Mouse (Mus musculus) MEL (cell line): ENCODE measurements around the gene Tdrd3. TPM values are rescaled to one million over a fixed set of nuclear protein-coding genes. Genes with fewer than 3 reads are reported as not detected.

ENCODE experiments used
- DNase-seq: peaks from one replicate; pipeline ENCODE4 v3.0.0; 2011; ENCODE audit warnings: low read depth, low spot score
- H3K27ac ChIP-seq: 2 replicates; pipeline ENCODE4 v1.5.1; 2012; ENCODE audit warnings: low read depth, mild to moderate bottlenecking, control low read depth, low read length, moderate library complexity; ENCODE audit not compliant: control insufficient read depth
- H3K27me3 ChIP-seq, 2 experiments: fragments of 150-350 bp in 1 of 2; sonication (generic) in 1 of 2; 2 replicates each; pipeline ENCODE4 v1.6.1; 2012; ENCODE audit warnings: low read length in 2 of 2, mild to moderate bottlenecking in 2 of 2, improper control_type of control experiment in 1 of 2, moderate library complexity in 1 of 2; ENCODE audit not compliant: insufficient read depth in 2 of 2, control insufficient read depth in 1 of 2
- H3K36me3 ChIP-seq, 2 experiments: 2 replicates each; pipeline ENCODE4 v1.6.1; 2012 to 2014; ENCODE audit warnings: low read length in 2 of 2, improper control_type of control experiment in 1 of 2, inconsistent platforms in 1 of 2, mild to moderate bottlenecking in 1 of 2; ENCODE audit not compliant: insufficient read depth in 2 of 2, control insufficient read depth in 1 of 2
- H3K4me1 ChIP-seq, 2 experiments: fragments of 150-350 bp in 1 of 2; sonication (generic) in 1 of 2; 2 replicates each; pipeline ENCODE4 v1.6.1; 2012; ENCODE audit warnings: low read length in 2 of 2, improper control_type of control experiment in 1 of 2, mild to moderate bottlenecking in 1 of 2; ENCODE audit not compliant: insufficient read depth in 2 of 2, control insufficient read depth in 1 of 2
- H3K4me3 ChIP-seq, 2 experiments: fragments of 150-350 bp in 1 of 2; sonication (generic) in 1 of 2; 2 replicates each; pipeline ENCODE4 v1.5.1; 2012; ENCODE audit warnings: low read depth in 2 of 2, low read length in 2 of 2, mild to moderate bottlenecking in 2 of 2, moderate library complexity in 2 of 2, control low read depth in 1 of 2, improper control_type of control experiment in 1 of 2; ENCODE audit not compliant: control insufficient read depth in 1 of 2, insufficient read depth in 1 of 2
- H3K79me2 ChIP-seq: 2 replicates; pipeline ENCODE4 v1.6.1; 2012; ENCODE audit warnings: mild to moderate bottlenecking, low read length, moderate library complexity; ENCODE audit not compliant: control insufficient read depth, poor library complexity, insufficient read depth
- H3K9ac ChIP-seq: 2 replicates; pipeline ENCODE4 v1.6.1; 2012; ENCODE audit warnings: low read depth, mild to moderate bottlenecking, control low read depth, low read length, moderate library complexity; ENCODE audit not compliant: control insufficient read depth, poor library complexity, severe bottlenecking
- H3K9me3 ChIP-seq: fragments of 150-350 bp; sonication (generic); replicated peaks from 2 replicates; pipeline ENCODE4 v1.6.1; 2012; ENCODE audit warnings: mild to moderate bottlenecking, low read length, improper control_type of control experiment, moderate library complexity; ENCODE audit not compliant: insufficient read depth
- BHLHE40 ChIP-seq: IDR thresholded peaks from 2 replicates; pipeline ENCODE4 v1.6.1; 2012; ENCODE audit warnings: low read depth, mild to moderate bottlenecking, inconsistent platforms, low read length, improper control_type of control experiment, borderline replicate concordance
- CTCF ChIP-seq, 3 experiments: IDR thresholded peaks in 2 of 3; conservative IDR thresholded peaks in 1 of 3; 2 replicates each; pipeline ENCODE4 v1.5.1; 2011 to 2012; ENCODE audit warnings: low read length in 3 of 3, low read depth in 2 of 3, mild to moderate bottlenecking in 2 of 3, improper control_type of control experiment in 1 of 3, inconsistent platforms in 1 of 3, mixed read lengths in 1 of 3, moderate library complexity in 1 of 3; ENCODE audit not compliant: control insufficient read depth in 1 of 3, insufficient read depth in 1 of 3, poor library complexity in 1 of 3, severe bottlenecking in 1 of 3
- GABPA ChIP-seq: IDR thresholded peaks from 2 replicates; pipeline ENCODE4 v1.6.1; 2012; ENCODE audit warnings: low read depth, mild to moderate bottlenecking, inconsistent platforms, low read length, improper control_type of control experiment, moderate library complexity
- HCFC1 ChIP-seq: IDR thresholded peaks from 2 replicates; pipeline ENCODE4 v1.6.1; 2012; ENCODE audit warnings: low read depth, mild to moderate bottlenecking, inconsistent platforms, low read length, improper control_type of control experiment, moderate library complexity
- MAFK ChIP-seq: IDR thresholded peaks from 2 replicates; pipeline ENCODE4 v1.6.1; 2011; ENCODE audit warnings: low read depth, mild to moderate bottlenecking, low read length, improper control_type of control experiment, borderline replicate concordance
- MEF2A ChIP-seq: IDR thresholded peaks from 2 replicates; pipeline ENCODE4 v1.6.1; 2014; ENCODE audit warnings: low read depth, mild to moderate bottlenecking, inconsistent platforms, low read length, improper control_type of control experiment; ENCODE audit not compliant: poor library complexity, insufficient replicate concordance, severe bottlenecking; ENCODE audit errors: extremely low read depth
- MYC ChIP-seq: IDR thresholded peaks from 2 replicates; pipeline ENCODE4 v1.6.1; 2011; ENCODE audit warnings: low read depth, mild to moderate bottlenecking, low read length, improper control_type of control experiment, moderate library complexity
- POLR2AphosphoS2 ChIP-seq: IDR thresholded peaks from 2 replicates; pipeline ENCODE4 v1.6.1; 2011; ENCODE audit warnings: low read length, improper control_type of control experiment
- TAL1 ChIP-seq: IDR thresholded peaks from 2 replicates; pipeline ENCODE4 v1.6.1; 2012; ENCODE audit warnings: mild to moderate bottlenecking, inconsistent platforms, low read length, moderate library complexity, mixed read lengths
- UBTF ChIP-seq: IDR thresholded peaks from 2 replicates; pipeline ENCODE4 v1.6.1; 2012; ENCODE audit warnings: low read depth, mild to moderate bottlenecking, inconsistent platforms, low read length, improper control_type of control experiment, moderate library complexity, borderline replicate concordance; ENCODE audit not compliant: insufficient read depth
- USF1 ChIP-seq: IDR thresholded peaks from 2 replicates; pipeline ENCODE4 v1.6.1; 2014; ENCODE audit warnings: low read depth, mild to moderate bottlenecking, inconsistent platforms, low read length, improper control_type of control experiment, moderate library complexity
- USF2 ChIP-seq, 2 experiments: IDR thresholded peaks; 2 replicates each; pipeline ENCODE4 v1.6.1; 2011 to 2012; ENCODE audit warnings: improper control_type of control experiment in 2 of 2, low read length in 2 of 2, borderline replicate concordance in 1 of 2, inconsistent platforms in 1 of 2, low read depth in 1 of 2, mild to moderate bottlenecking in 1 of 2; ENCODE audit not compliant: insufficient read depth in 1 of 2
- ZC3H11A ChIP-seq: IDR thresholded peaks from 2 replicates; pipeline ENCODE4 v1.6.1; 2012; ENCODE audit warnings: low read depth, mild to moderate bottlenecking, inconsistent platforms, low read length, improper control_type of control experiment
- ZNF384 ChIP-seq: IDR thresholded peaks from 2 replicates; pipeline ENCODE4 v1.6.1; 2012; ENCODE audit warnings: low read depth, mild to moderate bottlenecking, inconsistent platforms, low read length, improper control_type of control experiment
- polyA plus RNA-seq, 2 experiments: library from polyadenylated mRNA; stranded (reverse) in 1 of 2; unstranded in 1 of 2; fragments of >175 nt in 1 of 2; fragments of >200 nt in 1 of 2; gene quantifications; 2 replicates each; pipeline versions ENCODE4 v1.2.1 to v1.2.4; 2012; ENCODE audit warnings: low replicate concordance in 2 of 2, low read depth in 1 of 2; ENCODE audit not compliant: insufficient read length in 2 of 2, insufficient read depth in 1 of 2, missing spikeins in 1 of 2
- total RNA-seq: library from RNA; depleted of rRNA; stranded (reverse); fragments of 300-350 nt; gene quantifications from 2 replicates; pipeline ENCODE4 v1.2.3, GENCODE M21; 2012

Tdrd3 gene
- total and polyA plus RNA-seq, 3 experiments: 22.5 to 22.6 TPM; not detected in 1

GRCm38 (mm10) chr14:87505924-87506323 is 89.5 kb downstream of the Tdrd3 start:
- no peaks in the 10 kb centered on the region for H3K4me1 ChIP-seq
- peaks cover 0 to 3% of the 10 kb centered on the region in 2 experiments; a peak in 2 of 4 replicates for H3K36me3 ChIP-seq
- no peaks in the 10 kb centered on the region for H3K9me3 ChIP-seq
- TF ChIP-seq UBTF: no peak
- no peak for TF ChIP-seq GABPA
- TF ChIP-seq USF1: no peak
- TF ChIP-seq CTCF (IDR thresholded peaks at IDR 0.05 in 2 of 3, conservative IDR thresholded peaks at IDR 0.05 in 1 of 3; ENCODE audit: control insufficient read depth in 1 of 3, insufficient read depth in 1 of 3, low read depth in 2 of 3, low read length in 3 of 3, poor library complexity in 1 of 3, severe bottlenecking in 1 of 3): no peak
- no peak for TF ChIP-seq MYC
- TF ChIP-seq MAFK: no peak
- no peak for TF ChIP-seq USF2 (IDR thresholded peaks at IDR 0.05; ENCODE audit: borderline replicate concordance in 1 of 2, insufficient read depth in 1 of 2, low read depth in 1 of 2, low read length in 2 of 2)
- no peak for TF ChIP-seq BHLHE40
- no peak for TF ChIP-seq HCFC1
- TF ChIP-seq TAL1: no peak
- no peak overlapping the region for H3K4me3 ChIP-seq
- no peak overlapping the region for H3K9ac ChIP-seq
- DNase-seq: no peak
- H3K79me2 ChIP-seq: no peaks in the 10 kb centered on the region
- no peaks in the 10 kb centered on the region for H3K27me3 ChIP-seq
- H3K27ac ChIP-seq: no peak overlapping the region

- Histone ChIP-seq H3K4me3 (no peak overlapping the region), H3K27me3 (no peaks in the 10 kb centered on the region), H3K79me2 (no peaks in the 10 kb centered on the region), H3K27ac (no peak overlapping the region), H3K9ac (no peak overlapping the region), H3K9me3 (no peaks in the 10 kb centered on the region), H3K4me1 (no peaks in the 10 kb centered on the region), H3K36me3 (peaks cover 0 to 11% of the 10 kb centered on the region in 2 experiments; a peak in 2 of 4 replicates)
- TF ChIP-seq UBTF (no peak), ZC3H11A (no peak), USF1 (no peak), TAL1 (no peak), POLR2AphosphoS2 (no peak), ZNF384 (no peak), MEF2A (no peak)
- DNase-seq: no peak
Observed at GRCm38 (mm10) chr14:87515281-87515680, 98.8 kb downstream of the Tdrd3 start.
